Mouse (Mus musculus) liver, adult 2 months (tissue): Measurements from ENCODE around the gene Mrpl49. TPM values are rescaled to one million over a fixed set of nuclear protein-coding genes. Genes with fewer than 3 reads are reported as not detected.

Experiments
- DNase-seq: peaks from one replicate; pipeline ENCODE4 v3.0.0-alpha.2; 2011; ENCODE audit warnings: low read depth, low spot score; ENCODE audit errors: extremely low read depth
- H3K27ac ChIP-seq: fragments of 200-500 bp; replicated peaks from 2 replicates; pipeline ENCODE4 v1.5.1; 2012; ENCODE audit warnings: low read depth, mild to moderate bottlenecking, control low read depth, inconsistent platforms, low read length; ENCODE audit not compliant: insufficient read depth
- H3K27me3 ChIP-seq: fragments of 200-500 bp; 2 replicates; pipeline ENCODE4 v1.6.1; 2012; ENCODE audit warnings: mild to moderate bottlenecking, moderate library complexity, low read length, inconsistent platforms; ENCODE audit not compliant: control insufficient read depth, insufficient read depth
- H3K36me3 ChIP-seq: fragments of 200-500 bp; 2 replicates; pipeline ENCODE4 v1.6.1; 2012; ENCODE audit warnings: low read length, inconsistent platforms; ENCODE audit not compliant: control insufficient read depth, insufficient read depth
- H3K4me1 ChIP-seq: fragments of 200-500 bp; 2 replicates; pipeline ENCODE4 v1.6.1; 2011; ENCODE audit warnings: low read length; ENCODE audit not compliant: control insufficient read depth, insufficient read depth
- H3K4me3 ChIP-seq: fragments of 200-500 bp; 2 replicates; pipeline ENCODE4 v1.5.1; 2011; ENCODE audit warnings: low read depth, mild to moderate bottlenecking, control low read depth, low read length, moderate library complexity; ENCODE audit not compliant: insufficient read depth
- H3K79me2 ChIP-seq: fragments of 200-500 bp; 2 replicates; pipeline ENCODE4 v1.6.1; 2012; ENCODE audit warnings: inconsistent platforms, mild to moderate bottlenecking, low read length, moderate library complexity; ENCODE audit not compliant: control insufficient read depth, insufficient read depth
- H3K9ac ChIP-seq: fragments of 200-500 bp; 2 replicates; pipeline ENCODE4 v1.6.1; 2012; ENCODE audit warnings: low read depth, mild to moderate bottlenecking, control low read depth, inconsistent platforms, low read length
- CTCF ChIP-seq: fragments of 200-500 bp; IDR thresholded peaks from 2 replicates; pipeline ENCODE4 v1.5.1; 2011; ENCODE audit warnings: low read depth, low read length, control low read depth
- POLR2A ChIP-seq: fragments of 200-500 bp; IDR thresholded peaks from 2 replicates; pipeline ENCODE4 v1.6.1; 2011; ENCODE audit warnings: low read length, control low read depth; ENCODE audit not compliant: insufficient read depth; ENCODE audit errors: extremely low read depth
- WGBS: fragments of 180-500 bp; shearing (Covaris S2); methylation state at CpG from one replicate; pipeline ENCODE4 v1.1.7; 2018; 5-methylcytosine and 5-hydroxymethylcytosine counted together
- polyA plus RNA-seq: library from polyadenylated mRNA; depleted of rRNA; stranded (reverse); fragments of >200 nt; gene quantifications from 2 replicates; pipeline ENCODE4 v1.2.3, GENCODE M21; 2012
- total RNA-seq: library from RNA; depleted of rRNA; stranded (reverse); fragments of >200 nt; gene quantifications from 2 replicates; pipeline ENCODE4 v1.2.3, GENCODE M21; 2014

Gene Mrpl49
- total and polyA plus RNA-seq, 2 experiments, result 13.6 to 27.1 TPM

GRCm38 (mm10) chr19:6069851-6070250 is 12.3 kb upstream of the Mrpl49 start:
- no peaks in the 10 kb centered on the region for H3K27me3 ChIP-seq
- TF ChIP-seq POLR2A (no peak), CTCF (no peak)
- no peak overlapping the region for H3K4me3 ChIP-seq
- peaks cover 5% of the 10 kb centered on the region; the same call in 1 of the 2 replicates for H3K79me2 ChIP-seq
- H3K27ac ChIP-seq, result no peak overlapping the region
- DNase-seq, result no peak
- no peak overlapping the region for H3K9ac ChIP-seq
- H3K36me3 ChIP-seq, result no peaks in the 10 kb centered on the region; the same call in 1 of the 2 replicates
- peaks cover 12% of the 10 kb centered on the region for H3K4me1 ChIP-seq
- 94% methylated on average over 10 of the region's 10 CpGs for WGBS

- no peak overlapping the region for H3K27ac ChIP-seq
- DNase-seq, result no peak
- H3K36me3 ChIP-seq, result no peaks in the 10 kb centered on the region; the same call in 1 of the 2 replicates
- H3K4me3 ChIP-seq, result no peak overlapping the region
- H3K27me3 ChIP-seq, result no peaks in the 10 kb centered on the region
- peaks cover 12% of the 10 kb centered on the region for H3K4me1 ChIP-seq
- TF ChIP-seq CTCF (no peak), POLR2A (no peak)
- H3K79me2 ChIP-seq, result peaks cover 5% of the 10 kb centered on the region; the same call in 1 of the 2 replicates
- 90% methylated on average over 4 of the region's 4 CpGs for WGBS
- H3K9ac ChIP-seq, result no peak overlapping the region
Measured at GRCm38 (mm10) chr19:6068951-6069350, 11.4 kb upstream of the Mrpl49 start.

- Histone ChIP-seq H3K27ac (peak within 1 kb of the TSS; percentile 71), H3K27me3 (no peaks in the 10 kb centered on the region), H3K36me3 (no peaks in the 10 kb centered on the region; the same call in 1 of the 2 replicates), H3K4me3 (peak within 1 kb of the TSS; percentile 74), H3K9ac (peak within 1 kb of the TSS; percentile 85), H3K4me1 (peaks cover 16% of the 10 kb centered on the region), H3K79me2 (peaks cover 5% of the 10 kb centered on the region; the same call in 1 of the 2 replicates)
- peak; percentile 89 for DNase-seq
- TF ChIP-seq POLR2A (peak; percentile 67; the same call in 1 of the 2 replicates), CTCF (no peak)
- 11% methylated on average over 33 of the region's 33 CpGs for WGBS
Measured at GRCm38 (mm10) chr19:6067724-6068415, 10.3 kb upstream of the Mrpl49 start, which contains the start of gene Tm7sf2. Gene Tm7sf2 (minus strand): TSS chr19:6068373.

GRCm38 (mm10) chr19:6067011-6067723 is 9.6 kb upstream of the Mrpl49 start:
- Histone ChIP-seq H3K4me1 (peaks cover 23% of the 10 kb centered on the region), H3K27ac (peak overlapping the region; percentile 71), H3K27me3 (no peaks in the 10 kb centered on the region), H3K4me3 (peak overlapping the region; percentile 74), H3K9ac (peak overlapping the region; percentile 85), H3K36me3 (no peaks in the 10 kb centered on the region; the same call in 1 of the 2 replicates), H3K79me2 (peaks cover 5% of the 10 kb centered on the region; the same call in 1 of the 2 replicates)
- under 1% methylated on average over 30 of the region's 30 CpGs for WGBS
- TF ChIP-seq CTCF, result peak; percentile 93
- TF ChIP-seq POLR2A, result no peak
- DNase-seq, result peak; percentile 70

- no peak for DNase-seq
- H3K27me3 ChIP-seq, result no peaks in the 10 kb centered on the region
- peak overlapping the region; percentile 23; the same call in 1 of the 2 replicates for H3K27ac ChIP-seq
- no peaks in the 10 kb centered on the region; the same call in 1 of the 2 replicates for H3K36me3 ChIP-seq
- H3K79me2 ChIP-seq, result peaks cover 5% of the 10 kb centered on the region; the same call in 1 of the 2 replicates
- no peak for TF ChIP-seq CTCF
- no peak for TF ChIP-seq POLR2A
- H3K4me1 ChIP-seq, result peaks cover 24% of the 10 kb centered on the region
- H3K9ac ChIP-seq, result peak overlapping the region; percentile 31
- peak overlapping the region; percentile 74; the same call in 1 of the 2 replicates for H3K4me3 ChIP-seq
- 21% methylated on average over 5 of the region's 5 CpGs for WGBS
Measured at GRCm38 (mm10) chr19:6066571-6066970, 9.0 kb upstream of the Mrpl49 start.
